Mouse (Mus musculus) C2C12 (cell line): ENCODE measurements around the gene Acacb.

ENCODE experiments used
- CEBPB ChIP-seq: IDR thresholded peaks from one replicate; pipeline ENCODE4 v1.6.1; 2011; ENCODE audit warnings: low read depth, mild to moderate bottlenecking, control low read depth, moderate library complexity
- CTCF ChIP-seq: IDR thresholded peaks from one replicate; pipeline ENCODE4 v1.5.1; 2011; ENCODE audit not compliant: control insufficient read depth, insufficient read depth, insufficient read length
- FOSL1 ChIP-seq: IDR thresholded peaks from one replicate; pipeline ENCODE4 v1.8.0; 2011; ENCODE audit warnings: mild to moderate bottlenecking, low read length; ENCODE audit not compliant: poor library complexity, insufficient read depth, severe bottlenecking
- MAX ChIP-seq: IDR thresholded peaks from one replicate; pipeline ENCODE4 v1.6.1; 2011; ENCODE audit warnings: mild to moderate bottlenecking, control low read depth
- MYOD1 ChIP-seq: IDR thresholded peaks from one replicate; pipeline ENCODE4 v1.6.1; 2011; ENCODE audit warnings: low read depth; ENCODE audit not compliant: control insufficient read depth, insufficient read length
- USF1 ChIP-seq: IDR thresholded peaks from one replicate; pipeline ENCODE4 v1.6.1; 2011; ENCODE audit warnings: low read depth, mild to moderate bottlenecking, control low read depth, moderate library complexity

GRCm38 (mm10) chr5:114174639-114175038 lies 28.3 kb downstream of the Acacb start:
- TF ChIP-seq MYOD1: no peak
- no peak for TF ChIP-seq CTCF
- no peak for TF ChIP-seq MAX
- TF ChIP-seq USF1: no peak
- no peak for TF ChIP-seq CEBPB
- no peak for TF ChIP-seq FOSL1
